Mouse (Mus musculus) small intestine, adult 10 weeks (tissue): ENCODE data around the gene Olfr617. TPM values are rescaled to one million over a fixed set of nuclear protein-coding genes. Genes with fewer than 3 reads are reported as not detected.

Experiments used
- polyA plus RNA-seq: library from polyadenylated mRNA; stranded (reverse); fragments of 350-450 nt; fragmentation: Illumina TruSeq; extraction: RNeasy Lipid Tissue Mini Kit (QIAGEN cat#74804); gene quantifications from one replicate; pipeline ENCODE4 v1.2.3, GENCODE M21; 2014; ENCODE audit warnings: low replicate concordance

The Olfr617 gene
- not detected for polyA plus RNA-seq

GRCm38 (mm10) chr7:103572761-103573160 lies at the start of gene Olfr617:
Gene Olfr617, plus strand, starts transcription at chr7:103573061.

GRCm38 (mm10) chr7:103542617-103543016 lies 30.2 kb upstream of the Olfr617 start, which contains the start of gene Olfr612:
Gene Olfr612, minus strand, starts transcription at chr7:103542717.

GRCm38 (mm10) chr7:103547774-103548173 lies 25.1 kb upstream of the Olfr617 start, which contains the start of gene Olfr613:
Gene Olfr613, plus strand, starts transcription at chr7:103548074.

GRCm38 (mm10) chr7:103555779-103556178 lies 17.1 kb upstream of the Olfr617 start, which contains the start of gene Olfr615:
Gene Olfr615, plus strand, starts transcription at chr7:103556079.

GRCm38 (mm10) chr7:103569043-103569442 lies 3.8 kb upstream of the Olfr617 start, which contains the start of gene Olfr616:
Gene Olfr616, minus strand, starts transcription at chr7:103569143.

GRCm38 (mm10) chr7:103589803-103590202 lies 16.9 kb downstream of the Olfr617 start, which contains the start of gene Olfr618:
Gene Olfr618, plus strand, starts transcription at chr7:103590103.

GRCm38 (mm10) chr7:103600275-103600674 lies 27.4 kb downstream of the Olfr617 start, which contains the start of gene Olfr619:
Gene Olfr619, plus strand, starts transcription at chr7:103600575.

GRCm38 (mm10) chr7:103612434-103612833 lies 39.6 kb downstream of the Olfr617 start, which contains the start of gene Olfr620:
Gene Olfr620, minus strand, starts transcription at chr7:103612534.

Other genes starting within 250 kb of the Olfr617 start
- gene Olfr598, start 249.5 kb upstream of the Olfr617 start, polyA plus RNA-seq: not detected
- gene Olfr599, start 237.1 kb upstream of the Olfr617 start, polyA plus RNA-seq: not detected
- gene Olfr600, start 223.4 kb upstream of the Olfr617 start, polyA plus RNA-seq: not detected
- not detected for gene Olfr601, start 210.4 kb upstream of the Olfr617 start, polyA plus RNA-seq
- not detected for gene Olfr603, start 186.9 kb upstream of the Olfr617 start, polyA plus RNA-seq
- not detected for gene Usp17lc, start 158.0 kb upstream of the Olfr617 start, polyA plus RNA-seq
- not detected for gene Olfr605, start 127.6 kb upstream of the Olfr617 start, polyA plus RNA-seq
- gene Olfr606, start 124.0 kb upstream of the Olfr617 start, polyA plus RNA-seq: not detected
- not detected for gene Olfr607, start 108.9 kb upstream of the Olfr617 start, polyA plus RNA-seq
- gene Olfr608, start 103.2 kb upstream of the Olfr617 start, polyA plus RNA-seq: not detected
- gene Olfr609, start 75.0 kb upstream of the Olfr617 start, polyA plus RNA-seq: not detected
- gene Olfr610, start 60.9 kb upstream of the Olfr617 start, polyA plus RNA-seq: not detected
- gene Olfr611, start 52.2 kb upstream of the Olfr617 start, polyA plus RNA-seq: not detected
- gene Olfr612, start 30.3 kb upstream of the Olfr617 start, polyA plus RNA-seq: not detected
- not detected for gene Olfr613, start 25.0 kb upstream of the Olfr617 start, polyA plus RNA-seq
- gene Olfr615, start 17.0 kb upstream of the Olfr617 start, polyA plus RNA-seq: not detected
- not detected for gene Olfr616, start 3.9 kb upstream of the Olfr617 start, polyA plus RNA-seq
- not detected for gene Olfr618, start 17.0 kb downstream of the Olfr617 start, polyA plus RNA-seq
- not detected for gene Olfr619, start 27.5 kb downstream of the Olfr617 start, polyA plus RNA-seq
- not detected for gene Olfr620, start 39.5 kb downstream of the Olfr617 start, polyA plus RNA-seq
- gene Olfr622, start 69.6 kb downstream of the Olfr617 start, polyA plus RNA-seq: not detected
- not detected for gene Olfr623, start 90.6 kb downstream of the Olfr617 start, polyA plus RNA-seq
- 0.78 TPM for gene Olfr624, start 98.1 kb downstream of the Olfr617 start, polyA plus RNA-seq
- gene Olfr625-ps1, start 109.7 kb downstream of the Olfr617 start, polyA plus RNA-seq: not detected
- gene Olfr243, start 141.6 kb downstream of the Olfr617 start, polyA plus RNA-seq: not detected
- not detected for gene Olfr628, start 157.3 kb downstream of the Olfr617 start, polyA plus RNA-seq
- gene Olfr629, start 171.9 kb downstream of the Olfr617 start, polyA plus RNA-seq: not detected
- not detected for gene Olfr630, start 184.3 kb downstream of the Olfr617 start, polyA plus RNA-seq
- not detected for gene Olfr69, start 198.5 kb downstream of the Olfr617 start, polyA plus RNA-seq
- gene Olfr68, start 206.6 kb downstream of the Olfr617 start, polyA plus RNA-seq: not detected
- not detected for gene Olfr67, start 218.8 kb downstream of the Olfr617 start, polyA plus RNA-seq
- gene Hbb-bt, start 240.9 kb downstream of the Olfr617 start, polyA plus RNA-seq: 1.4 TPM